Mouse (Mus musculus) WW6 (cell line): ENCODE data around the gene Setd1a.
A peak's percentile ranks its signal among the peaks of the same experiment; 100 is the strongest.
"Not testable (repeated sequence)": the region's sequence is repeated elsewhere in the genome, so short reads cannot be mapped to it uniquely, and the experiment has no call there.

Source experiments
- DNase-seq: peaks from one replicate; pipeline ENCODE4 v3.0.0-alpha.2; 2013; ENCODE audit warnings: low read depth, low spot score

The Setd1a gene

DNA sequence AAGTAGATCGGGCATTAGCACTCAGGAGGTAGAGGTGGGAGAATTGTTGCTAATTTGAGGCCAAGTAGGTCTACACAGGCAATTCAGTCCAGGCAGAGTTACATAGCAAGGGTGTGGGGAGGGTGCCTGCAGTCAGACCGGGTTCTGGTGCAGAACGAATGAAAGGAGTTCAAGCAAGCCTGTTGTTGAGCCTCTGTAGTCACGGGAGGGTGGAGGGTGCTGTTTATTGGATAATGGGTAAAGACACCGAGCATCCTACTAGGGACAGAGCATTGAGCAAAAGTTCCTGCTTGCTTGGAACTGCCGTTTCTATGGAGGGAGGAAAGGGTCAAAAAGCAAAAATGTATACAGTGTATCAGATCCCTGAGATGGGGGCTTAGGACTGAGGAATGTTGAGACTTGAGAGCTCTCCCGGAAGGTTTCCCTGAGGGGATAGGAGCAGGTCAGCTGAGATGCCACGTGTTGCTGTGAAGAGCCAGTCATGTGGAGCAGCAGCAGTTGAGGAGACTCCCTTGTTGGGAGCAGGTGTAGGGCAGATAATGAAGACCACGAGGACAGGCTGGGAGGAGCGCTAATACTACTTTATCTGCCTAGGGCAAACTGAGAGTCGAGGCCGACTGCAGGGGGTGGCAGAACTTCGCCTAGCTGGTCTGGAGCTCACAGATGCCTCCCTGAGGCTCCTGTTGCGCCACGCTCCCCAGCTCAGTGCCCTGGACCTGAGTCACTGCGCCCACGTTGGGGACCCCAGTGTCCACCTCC is 9.4 kb upstream of the Setd1a start:
- DNase-seq = no peak

DNA sequence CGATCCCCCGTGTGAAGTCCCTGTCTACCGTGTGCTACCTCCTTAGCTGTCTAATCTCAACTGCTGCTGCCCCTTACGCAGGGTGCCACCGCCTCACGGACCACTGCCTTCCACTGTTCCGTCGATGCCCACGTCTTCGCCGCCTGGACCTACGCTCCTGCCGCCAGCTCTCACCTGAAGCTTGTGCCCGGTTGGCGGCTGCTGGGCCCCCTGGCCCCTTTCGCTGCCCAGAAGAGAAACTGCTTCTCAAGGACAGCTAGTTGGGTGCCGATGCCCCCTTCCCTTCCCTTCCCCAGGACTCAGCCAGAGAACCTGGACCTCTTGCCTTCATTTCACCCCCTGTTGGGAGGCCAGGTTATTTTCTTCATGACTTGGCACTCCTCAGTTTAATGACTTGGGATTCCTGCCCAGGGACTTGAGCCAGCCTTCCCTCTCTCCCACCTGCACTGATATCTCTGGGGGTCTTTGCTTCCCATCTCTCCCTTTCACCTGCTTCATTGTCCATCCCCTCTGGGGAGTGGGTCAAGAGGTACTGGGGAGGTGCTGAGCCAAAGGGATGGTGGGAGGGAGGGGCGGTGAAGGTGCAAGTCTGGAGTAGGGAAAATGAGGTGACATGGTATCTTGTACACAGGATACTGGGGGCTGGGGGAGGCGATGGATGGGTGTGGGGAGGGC is 8.7 kb upstream of the Setd1a start:
- DNase-seq = no peak

DNA sequence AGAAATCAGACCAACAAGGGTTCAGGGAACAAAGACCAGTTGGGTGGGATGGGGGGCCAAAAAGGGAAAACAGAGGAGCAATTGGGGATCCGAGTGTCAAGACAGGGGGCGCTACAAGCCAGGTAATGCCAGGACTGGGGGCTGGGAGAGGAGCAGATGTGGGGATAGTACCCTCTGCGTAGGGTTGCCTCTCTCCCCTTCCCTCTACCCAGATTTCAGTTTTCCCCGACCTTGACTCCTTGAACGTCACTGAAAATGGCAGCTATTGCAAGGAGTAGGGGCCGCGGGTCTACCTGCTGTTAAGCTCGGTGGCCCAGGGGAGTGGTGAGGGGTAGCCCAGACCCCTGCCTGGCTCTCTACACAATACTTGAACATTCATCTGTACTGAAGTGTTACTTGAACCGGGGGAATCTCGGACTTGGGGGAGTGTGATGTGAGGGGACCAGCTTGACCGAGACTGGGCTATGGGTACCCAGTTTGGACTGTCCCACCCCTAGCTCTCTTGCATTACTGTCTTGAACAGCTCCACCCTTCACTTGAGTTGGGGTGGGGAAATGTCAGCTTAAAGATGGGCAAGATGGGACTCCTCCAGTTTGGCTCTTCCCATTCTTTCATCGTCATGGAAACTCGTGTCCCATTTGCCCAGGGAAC is 8.0 kb upstream of the Setd1a start:
- DNase-seq = no peak

DNA sequence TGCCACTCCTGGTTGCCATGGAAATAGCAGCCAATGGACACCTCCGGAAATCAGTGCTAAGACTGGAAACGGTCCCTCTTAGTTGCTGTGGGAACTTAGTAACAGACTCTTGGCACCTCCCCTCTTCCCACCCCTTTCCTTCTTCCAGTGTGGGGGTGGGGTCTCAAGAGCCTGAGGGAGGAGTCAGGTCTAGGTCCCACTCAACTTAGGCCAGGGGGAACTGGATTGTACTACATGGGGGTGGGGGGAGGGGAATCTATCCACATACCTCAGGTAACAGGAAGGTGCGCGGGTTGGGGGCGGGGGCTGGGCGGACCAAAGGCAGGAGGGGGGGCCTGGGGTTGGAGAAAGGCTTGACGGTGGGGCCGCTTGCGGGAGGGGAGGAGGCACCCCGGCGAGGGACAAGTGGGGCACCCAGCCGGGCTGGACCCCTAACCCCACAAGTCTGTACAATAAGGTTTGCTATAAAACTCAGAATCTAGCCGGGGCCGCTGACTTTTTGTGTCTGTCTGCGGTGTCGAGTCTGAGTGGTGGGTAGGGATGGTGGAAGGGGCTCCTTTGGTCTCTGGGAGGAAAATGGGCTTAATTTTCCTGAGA is 7.4 kb upstream of the Setd1a start:
- DNase-seq = peak; percentile 94

DNA sequence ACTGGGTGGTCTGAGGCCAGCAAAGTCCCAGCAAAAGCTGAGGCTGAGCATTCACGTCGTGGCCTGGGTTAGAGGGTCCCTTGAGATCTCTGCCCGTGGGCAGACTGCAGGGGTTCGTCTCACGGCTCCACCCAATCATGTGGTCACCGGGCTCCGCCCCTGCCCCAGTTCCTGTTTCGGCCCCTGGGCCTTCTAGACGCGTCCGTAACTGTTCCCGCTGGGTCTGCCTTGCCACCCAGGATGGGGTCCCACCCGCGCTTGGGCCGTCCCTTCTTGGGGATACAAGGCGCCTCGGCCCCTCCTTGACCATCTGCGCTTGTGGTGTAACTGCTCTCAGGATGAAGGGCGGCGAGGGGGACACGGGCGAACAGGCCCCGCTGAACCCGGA is 6.8 kb upstream of the Setd1a start, which contains the start of gene Orai3:
Gene Orai3, plus strand, starts transcription at position 165 of the 388 bp plus-strand sequence.
- DNase-seq = no peak

DNA sequence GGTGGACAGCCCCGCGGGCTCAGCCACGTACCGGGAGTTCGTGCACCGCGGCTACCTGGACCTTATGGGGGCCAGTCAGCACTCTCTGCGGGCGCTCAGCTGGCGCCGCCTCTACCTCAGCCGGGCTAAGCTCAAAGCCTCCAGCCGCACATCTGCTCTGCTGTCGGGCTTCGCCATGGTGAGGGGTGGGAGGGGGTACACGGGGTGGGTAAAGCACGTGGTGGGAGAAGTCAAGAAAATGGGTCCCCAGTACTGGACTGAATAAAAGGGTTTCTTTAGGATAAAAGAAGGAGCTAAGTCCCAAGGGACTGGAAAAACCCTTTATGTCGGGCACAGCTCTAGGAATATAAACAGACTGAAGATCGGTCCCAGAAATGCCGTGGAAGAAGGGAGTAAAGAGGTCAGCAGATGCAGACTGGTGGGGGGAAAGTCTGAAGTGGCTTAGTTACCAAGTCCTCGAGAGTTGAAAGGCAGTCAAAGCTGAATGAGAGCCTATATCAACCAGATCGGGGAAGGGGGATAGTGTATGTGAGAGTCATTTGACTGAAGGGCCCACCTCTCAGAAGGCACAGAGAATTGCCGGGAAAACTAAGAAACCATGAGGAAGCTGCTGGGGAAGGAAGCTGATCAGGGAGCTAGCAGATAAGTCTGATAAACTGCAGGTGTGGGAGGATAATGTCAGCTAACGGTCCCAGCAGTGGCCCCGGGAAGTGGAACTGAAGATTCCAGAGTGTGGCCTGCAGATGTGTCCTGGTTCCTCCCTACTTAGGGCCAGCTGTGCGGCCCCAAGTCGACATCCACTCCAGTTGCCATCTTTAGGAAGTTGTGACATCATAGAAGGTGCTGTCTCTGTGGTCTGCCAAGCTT is 6.2 kb upstream of the Setd1a start:
- DNase-seq = no peak

DNA sequence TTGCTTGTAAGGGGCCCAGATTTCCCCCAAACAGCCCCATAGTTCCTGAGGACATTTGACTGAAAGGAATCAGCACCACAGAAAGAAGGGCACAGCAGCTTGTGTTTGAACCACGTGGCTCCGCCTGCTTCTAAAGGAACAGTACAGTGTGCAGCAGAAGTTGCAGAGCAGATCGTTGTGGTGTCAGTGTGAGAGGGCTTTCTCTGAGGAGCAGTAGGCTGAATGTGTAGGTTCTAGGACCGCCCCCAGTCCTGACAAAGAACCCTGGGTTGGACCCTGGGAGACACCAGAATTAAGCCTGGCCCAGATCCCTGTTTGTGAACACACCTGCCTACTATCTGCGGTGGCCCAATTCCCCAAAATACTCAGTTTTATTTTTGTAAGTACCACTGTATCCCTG is 5.2 kb upstream of the Setd1a start:
- no peak for DNase-seq

DNA sequence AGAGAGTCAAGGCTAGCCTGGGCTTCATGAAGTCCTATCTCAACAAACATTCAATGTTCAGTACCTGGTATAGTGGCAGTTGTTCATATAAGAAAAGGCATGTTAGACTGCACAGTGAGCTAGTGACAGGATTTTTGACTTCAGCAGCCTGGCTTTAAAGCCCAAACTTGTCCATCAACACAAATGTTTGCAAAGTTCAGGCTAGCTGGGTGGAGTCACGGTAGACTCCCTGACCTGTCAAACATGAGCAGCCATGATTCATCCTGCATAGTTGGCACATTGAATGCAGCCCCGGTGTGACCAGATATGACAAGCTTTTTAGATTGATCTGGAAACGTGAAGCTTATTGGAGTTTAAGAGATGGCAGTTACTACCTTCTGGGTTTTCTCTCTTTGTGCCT is 4.4 kb upstream of the Setd1a start:
- no peak for DNase-seq

DNA sequence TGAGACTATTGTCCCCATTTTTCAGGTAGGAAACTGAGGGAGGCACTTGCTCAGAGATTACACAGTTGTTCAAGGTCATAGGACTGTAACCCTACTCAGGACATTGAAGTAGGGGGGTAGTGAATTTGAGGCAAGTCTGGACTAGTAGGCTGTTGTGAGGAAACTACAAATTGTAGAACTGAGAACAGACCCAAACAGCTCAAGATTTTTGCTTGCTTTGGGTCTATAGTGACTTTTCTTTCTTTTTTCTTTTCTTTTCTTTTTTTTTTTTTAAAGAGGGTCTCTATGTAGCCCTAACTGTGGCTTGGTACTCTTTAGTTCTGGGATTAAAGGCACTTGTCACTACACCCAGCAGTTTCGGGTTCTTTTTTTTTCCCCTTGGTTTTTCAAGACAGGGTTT is 3.9 kb upstream of the Setd1a start:
- DNase-seq = no peak

DNA sequence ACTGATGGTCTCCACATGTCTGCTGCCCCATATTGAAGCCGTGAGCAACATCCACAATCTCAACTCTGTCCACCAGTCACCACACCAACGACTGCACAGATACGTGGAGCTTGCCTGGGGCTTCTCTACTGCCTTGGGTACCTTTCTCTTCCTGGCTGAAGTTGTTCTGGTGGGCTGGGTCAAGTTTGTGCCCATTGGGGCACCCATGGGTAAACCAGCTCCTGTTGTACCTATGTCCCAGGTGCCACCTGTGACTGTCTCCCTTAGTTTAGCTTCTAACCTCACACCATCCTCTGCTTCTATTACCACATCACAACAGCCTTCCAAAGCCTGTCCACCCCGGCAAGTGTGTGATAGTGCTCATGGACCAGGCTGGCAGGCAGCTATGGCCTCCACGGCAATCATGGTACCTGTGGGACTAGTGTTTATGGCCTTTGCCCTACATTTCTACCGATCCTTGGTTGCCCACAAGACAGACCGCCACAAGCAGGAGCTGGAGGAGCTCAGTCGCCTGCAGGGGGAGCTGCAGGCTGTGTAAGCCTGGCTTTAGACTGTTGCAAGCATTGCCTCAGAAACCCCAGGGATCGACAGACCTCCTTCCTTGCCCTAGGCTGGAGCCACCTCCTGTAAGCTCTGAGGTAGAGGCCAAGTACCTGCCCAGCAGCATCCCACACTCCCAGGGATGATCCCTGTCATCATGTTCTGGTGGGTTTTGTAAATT is 2.6 kb upstream of the Setd1a start:
- peak; percentile 71 for DNase-seq

DNA sequence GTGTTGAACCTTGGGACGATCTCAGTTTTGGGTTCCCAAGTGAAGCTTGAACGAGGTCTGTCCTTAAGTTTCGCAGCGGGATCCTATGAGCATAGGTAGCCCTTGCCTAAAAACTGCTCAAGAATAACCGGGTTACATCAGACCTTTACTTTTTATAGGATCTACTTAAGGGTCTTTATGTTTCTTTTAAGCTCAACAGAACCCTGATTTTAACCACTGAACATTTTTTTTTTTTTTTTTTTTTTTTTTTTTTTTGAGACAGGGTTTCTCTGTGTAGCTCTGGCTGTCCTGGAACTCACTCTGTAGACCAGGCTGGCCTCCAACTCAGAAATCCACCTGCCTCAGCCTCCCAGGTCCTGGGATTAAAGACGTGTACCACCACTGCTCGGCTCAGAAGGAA is 633 bp upstream of the Setd1a start:
- not testable (repeated sequence) for DNase-seq

DNA sequence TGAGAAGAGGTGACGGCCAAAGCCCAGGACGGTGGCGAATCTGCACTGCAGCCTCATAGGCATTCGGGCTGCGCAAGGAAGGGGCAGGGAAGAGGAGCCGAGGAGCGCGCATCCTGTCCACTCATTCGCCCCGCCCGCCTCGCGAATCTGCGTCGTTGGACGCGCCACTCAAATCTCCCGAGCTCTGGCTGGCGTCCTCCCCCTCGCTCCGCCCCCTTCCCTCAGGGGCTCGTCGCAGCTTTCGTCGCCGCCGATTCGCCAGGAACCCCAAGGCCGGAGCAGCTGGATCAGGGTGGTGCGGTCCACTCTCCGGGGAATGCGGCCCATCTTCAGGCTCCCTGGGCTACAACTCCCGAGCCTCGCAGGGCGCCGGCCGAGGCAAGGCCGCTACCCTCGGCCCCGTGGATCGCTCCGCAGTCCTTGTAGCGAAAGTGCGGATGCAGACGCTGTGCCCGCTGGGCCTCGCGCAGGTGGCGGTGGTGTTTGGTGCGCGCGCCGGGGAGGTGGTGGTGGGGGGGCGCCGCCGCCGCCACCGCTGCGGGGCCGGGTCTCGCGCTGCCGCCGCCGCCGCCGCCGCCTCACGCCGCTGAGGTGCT is 506 bp downstream of the Setd1a start:
- peak; percentile 85 for DNase-seq

DNA sequence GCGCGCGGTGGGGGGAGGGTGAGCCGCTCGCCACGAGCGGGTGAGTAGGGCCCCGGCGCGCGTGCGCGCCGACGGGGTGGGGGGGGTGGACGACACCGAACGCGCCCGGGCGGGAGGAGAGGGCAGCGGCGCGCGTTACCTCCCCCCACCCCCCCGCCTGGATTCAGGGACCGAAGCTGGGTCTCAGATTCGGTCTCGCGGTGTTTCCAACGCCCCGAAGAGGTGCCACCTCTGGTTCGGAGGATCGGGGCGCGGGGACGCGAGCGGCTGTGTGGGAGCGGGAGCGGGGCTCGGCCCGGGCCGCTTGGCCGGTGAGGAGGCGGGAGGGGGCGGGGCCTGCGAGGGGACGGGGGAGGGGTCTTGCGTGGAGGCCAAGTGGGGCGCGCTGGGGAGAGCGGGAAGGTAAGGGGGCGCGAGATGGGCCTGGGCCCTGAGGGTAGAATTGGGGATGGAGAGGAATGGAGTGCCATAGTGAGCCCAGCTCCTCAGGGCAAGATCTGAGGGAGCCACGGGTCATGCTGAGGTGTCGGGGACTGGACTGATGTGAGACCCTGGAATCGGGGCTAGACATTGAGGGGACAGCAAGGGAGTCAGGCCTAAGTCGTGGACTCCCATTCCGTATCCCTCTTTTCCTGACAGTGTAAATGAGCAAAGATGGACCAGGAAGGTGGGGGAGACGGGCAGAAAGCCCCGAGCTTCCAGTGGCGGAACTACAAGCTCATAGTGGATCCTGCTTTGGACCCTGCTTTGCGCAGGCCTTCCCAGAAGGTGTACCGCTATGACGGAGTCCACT is 1.2 kb downstream of the Setd1a start:
- no peak for DNase-seq

DNA sequence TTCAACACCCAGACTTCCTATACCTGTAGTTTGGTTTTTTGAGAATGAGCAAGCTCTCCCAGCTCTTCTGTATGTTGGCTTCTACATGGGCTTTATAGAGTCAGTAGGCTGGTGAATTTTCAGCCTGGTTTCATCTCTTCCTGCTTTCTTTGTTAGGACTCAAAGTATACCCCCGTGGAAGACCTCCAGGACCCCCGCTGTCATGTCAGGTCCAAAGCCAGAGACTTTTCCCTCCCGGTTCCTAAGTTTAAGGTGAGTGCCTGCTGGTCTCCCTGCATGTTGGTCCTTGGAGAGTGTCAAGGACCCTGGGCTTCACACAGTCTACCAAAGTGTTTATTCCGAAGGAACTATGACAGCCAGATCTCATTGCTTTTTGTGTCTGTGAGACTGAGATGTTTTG is 1.9 kb downstream of the Setd1a start:
- no peak for DNase-seq

DNA sequence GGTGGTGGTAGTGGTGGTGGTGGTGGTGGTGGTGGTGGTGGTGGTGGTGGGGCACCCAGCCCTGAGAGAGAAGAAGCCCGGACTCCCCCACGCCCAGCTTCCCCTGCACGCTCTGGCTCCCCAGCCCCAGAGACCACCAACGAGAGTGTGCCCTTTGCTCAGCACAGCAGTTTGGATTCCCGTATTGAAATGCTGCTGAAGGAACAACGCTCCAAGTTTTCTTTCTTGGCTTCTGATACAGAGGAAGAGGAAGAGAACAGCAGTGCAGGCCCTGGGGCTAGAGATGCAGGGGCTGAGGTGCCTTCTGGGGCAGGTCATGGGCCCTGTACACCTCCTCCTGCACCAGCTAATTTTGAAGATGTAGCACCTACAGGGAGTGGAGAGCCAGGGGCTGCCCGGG is 8.8 kb downstream of the Setd1a start, which contains the start of gene Gm49388:
Gene Gm49388, plus strand, starts transcription at position 301 of the 400 bp plus-strand sequence.
- DNase-seq = no peak

DNA sequence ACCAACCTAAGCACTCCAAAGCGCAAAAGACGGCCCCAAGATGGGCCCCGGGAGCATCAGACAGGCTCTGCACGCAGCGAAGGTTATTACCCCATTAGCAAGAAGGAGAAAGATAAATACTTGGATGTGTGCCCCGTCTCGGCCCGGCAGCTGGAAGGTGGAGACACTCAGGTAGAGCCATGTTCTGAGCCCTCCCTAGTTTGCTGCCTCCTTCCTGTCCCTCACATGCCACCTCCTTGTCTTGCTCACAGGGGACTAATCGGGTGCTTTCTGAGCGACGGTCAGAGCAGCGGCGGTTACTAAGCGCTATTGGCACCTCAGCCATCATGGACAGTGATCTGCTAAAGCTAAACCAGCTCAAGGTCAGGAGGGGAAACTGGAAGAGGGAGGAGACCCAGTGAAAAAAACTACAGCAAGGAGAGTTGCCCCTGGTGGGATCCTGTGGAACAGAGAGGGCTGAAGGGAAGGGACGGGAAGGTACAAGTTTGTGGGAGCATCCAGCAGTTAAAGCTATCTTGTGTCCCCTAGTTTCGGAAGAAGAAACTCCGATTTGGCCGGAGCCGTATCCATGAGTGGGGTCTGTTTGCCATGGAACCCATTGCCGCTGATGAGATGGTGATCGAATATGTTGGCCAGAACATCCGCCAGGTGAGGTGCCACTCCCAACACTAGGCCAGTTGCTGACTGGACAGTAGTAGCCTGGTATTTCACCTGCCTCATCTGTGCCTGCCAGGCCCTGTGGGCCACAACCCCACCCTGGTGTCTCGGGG is 20.8 kb downstream of the Setd1a start:
- DNase-seq = no peak

DNA sequence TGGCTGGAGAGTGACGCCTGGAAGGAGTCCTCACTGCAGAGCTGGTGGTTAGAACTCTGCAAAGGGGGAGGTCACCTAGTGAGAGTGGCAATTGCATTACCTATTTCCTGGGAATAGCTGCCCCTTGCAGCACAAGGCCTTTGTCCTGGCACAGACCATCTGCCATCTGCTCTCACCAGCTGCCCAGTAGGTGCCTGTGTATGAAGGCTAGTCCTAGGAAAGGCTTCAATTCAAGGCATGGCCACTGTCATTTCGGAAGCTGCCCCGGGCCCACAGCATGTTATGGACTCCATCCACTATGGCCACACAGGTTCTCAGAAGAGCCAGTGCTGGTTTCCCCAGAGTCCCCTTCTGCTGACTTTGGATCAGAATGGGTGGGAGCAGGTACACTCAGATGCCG is 22.1 kb downstream of the Setd1a start:
- DNase-seq = no peak

DNA sequence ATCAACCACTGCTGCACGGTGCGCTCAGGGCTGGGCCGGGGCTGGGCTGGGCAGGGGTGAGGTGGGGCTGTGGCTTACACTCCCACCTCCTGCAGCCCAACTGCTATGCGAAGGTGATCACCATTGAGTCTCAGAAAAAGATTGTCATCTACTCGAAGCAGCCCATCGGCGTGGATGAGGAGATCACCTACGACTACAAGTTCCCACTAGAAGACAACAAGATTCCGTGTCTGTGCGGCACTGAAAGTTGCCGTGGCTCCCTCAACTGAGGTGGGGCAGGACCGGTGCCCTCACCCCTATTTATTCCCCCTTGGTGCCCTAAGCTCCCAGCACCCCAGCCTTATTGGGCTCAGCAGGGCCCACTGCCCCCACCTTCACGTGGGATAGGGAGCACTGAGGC is 22.7 kb downstream of the Setd1a start:
- no peak for DNase-seq

DNA sequence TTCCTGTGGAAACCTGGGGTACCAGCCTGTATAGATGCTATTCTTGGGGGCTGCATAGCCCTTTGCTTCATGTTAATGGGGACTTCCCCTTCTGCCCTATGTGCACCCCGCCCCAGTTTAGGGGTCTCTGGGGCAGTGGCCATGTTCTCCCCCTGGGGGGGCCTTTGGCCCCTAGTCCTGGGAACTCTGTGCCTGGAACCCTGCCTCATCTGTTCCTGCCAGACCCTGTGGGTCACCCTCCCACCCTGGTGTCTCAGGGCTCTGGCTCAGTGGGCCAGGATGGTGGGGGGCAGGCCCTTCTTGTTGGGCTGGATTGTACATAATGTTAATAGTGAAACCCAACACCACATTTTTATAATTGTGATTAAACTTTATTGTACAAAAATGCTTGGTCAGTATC is 23.3 kb downstream of the Setd1a start:
- no peak for DNase-seq
